Mouse (Mus musculus) midbrain, embryonic 14.5 days (tissue): ENCODE measurements around the gene Gm28539. TPM values are rescaled to one million over a fixed set of nuclear protein-coding genes. Genes with fewer than 3 reads are reported as not detected.

Experiments used
- ATAC-seq: fragments of 200-750 bp; cut with Nextera tagmentation; 2 replicates; pipeline ENCODE4 v1.8.0; 2017; ENCODE audit warnings: moderate number of reproducible peaks, moderate library complexity; ENCODE audit not compliant: low FRiP score, low TSS enrichment
- DNase-seq: peaks from one replicate; pipeline ENCODE4 v3.0.0-alpha.2; 2015
- H3K27ac ChIP-seq: fragments of 300-500 bp; sonication (generic); replicated peaks from 2 replicates; pipeline ENCODE4 v1.5.1; 2014; ENCODE audit warnings: mild to moderate bottlenecking, low read depth, low read length, moderate library complexity
- H3K27me3 ChIP-seq: fragments of 300-500 bp; sonication (generic); 2 replicates; pipeline ENCODE4 v1.6.1; 2014; ENCODE audit warnings: low read length, control low read depth, mixed read lengths; ENCODE audit not compliant: control insufficient read depth, insufficient read depth
- H3K36me3 ChIP-seq: fragments of 300-500 bp; sonication (generic); 2 replicates; pipeline ENCODE4 v1.6.1; 2014; ENCODE audit warnings: low read length, control low read depth; ENCODE audit not compliant: control insufficient read depth, insufficient read depth
- H3K4me1 ChIP-seq: fragments of 300-500 bp; sonication (generic); 2 replicates; pipeline ENCODE4 v1.6.1; 2014; ENCODE audit warnings: mild to moderate bottlenecking, antibody characterized with exemption, low read length, control low read depth; ENCODE audit not compliant: control insufficient read depth, insufficient read depth
- H3K4me2 ChIP-seq: fragments of 300-500 bp; sonication (generic); 2 replicates; pipeline ENCODE4 v1.6.1; 2014; ENCODE audit warnings: mild to moderate bottlenecking, low read length, moderate library complexity
- H3K4me3 ChIP-seq: fragments of 300-500 bp; sonication (generic); replicated peaks from 2 replicates; pipeline ENCODE4 v1.5.1; 2014; ENCODE audit warnings: low read depth, low read length
- H3K9ac ChIP-seq: fragments of 300-500 bp; sonication (generic); replicated peaks from 2 replicates; pipeline ENCODE4 v1.6.1; 2014; ENCODE audit warnings: mild to moderate bottlenecking, low read length, moderate library complexity
- H3K9me3 ChIP-seq: fragments of 300-500 bp; sonication (generic); 2 replicates; pipeline ENCODE4 v1.6.1; 2016; ENCODE audit warnings: low read length, control low read depth, mixed read lengths; ENCODE audit not compliant: control insufficient read depth
- WGBS: fragments of 180-500 bp; shearing (Covaris S2); extraction: QIAGEN DNeasy Blood & Tissue Kit; methylation state at CpG from one replicate; pipeline ENCODE4 v1.1.7; 2014; 5-methylcytosine and 5-hydroxymethylcytosine counted together
- polyA plus RNA-seq: library from polyadenylated mRNA; unstranded; fragments of >200 nt; fragmentation: Nextera tagmentation; extraction: Ambion mirVana; gene quantifications from 2 replicates; pipeline ENCODE4 v1.2.1, GENCODE M21; 2014

The Gm28539 gene
- polyA plus RNA-seq, 1 experiment from 2014 or later = not detected

GRCm38 (mm10) chr16:19005298-19005697, 168.9 kb downstream of the Gm28539 start:
- no peak overlapping the region for H3K27ac ChIP-seq
- H3K9me3 ChIP-seq = no peaks in the 10 kb centered on the region
- DNase-seq (no peak), ATAC-seq (no peak)
- no peak overlapping the region for H3K4me3 ChIP-seq
- no peak overlapping the region for H3K4me2 ChIP-seq
- WGBS = 75% methylated on average over 3 of the region's 3 CpGs
- H3K36me3 ChIP-seq = no peaks in the 10 kb centered on the region
- H3K4me1 ChIP-seq = no peaks in the 10 kb centered on the region
- no peaks in the 10 kb centered on the region for H3K27me3 ChIP-seq
- H3K9ac ChIP-seq = no peak overlapping the region

Other genes starting within 250 kb of the Gm28539 start
- 0.27 and 0.34 TPM in 2 replicates for gene Tbx1, start 245.9 kb upstream of the Gm28539 start, polyA plus RNA-seq
- 14.7 and 14.9 TPM in 2 replicates for gene Gp1bb, start 214.2 kb upstream of the Gm28539 start, polyA plus RNA-seq
- gene Gm49601, start 210.2 kb upstream of the Gm28539 start, polyA plus RNA-seq = 9.9 and 15.2 TPM in 2 replicates
- gene Sept5, start 206.6 kb upstream of the Gm28539 start, polyA plus RNA-seq = 175 and 200 TPM in 2 replicates
- 72.7 and 87.8 TPM in 2 replicates for gene Cldn5, start 59.7 kb upstream of the Gm28539 start, polyA plus RNA-seq
- gene Ufd1, start 24.8 kb upstream of the Gm28539 start, polyA plus RNA-seq = 80.2 and 82.3 TPM in 2 replicates
- gene Cdc45, start 24.6 kb upstream of the Gm28539 start, polyA plus RNA-seq = 6.8 and 11.1 TPM in 2 replicates
- gene 2510002D24Rik, start within 50 bp of the Gm28539 start, polyA plus RNA-seq = 27.2 and 35.3 TPM in 2 replicates
- 53.5 and 55.3 TPM in 2 replicates for gene Mrpl40, start 40.3 kb downstream of the Gm28539 start, polyA plus RNA-seq
- gene Hira, start 40.5 kb downstream of the Gm28539 start, polyA plus RNA-seq = 23.4 and 28.1 TPM in 2 replicates